Mouse (Mus musculus) heart, postnatal 0 days (tissue): ENCODE results near the gene Grb2. TPM values are rescaled to one million over a fixed set of nuclear protein-coding genes. Genes with fewer than 3 reads are reported as not detected.

ENCODE experiments used
- ATAC-seq: fragments of 200-750 bp; cut with Nextera tagmentation; 2 replicates; pipeline ENCODE4 v1.8.0; 2017; ENCODE audit warnings: low read depth, moderate number of reproducible peaks, moderate library complexity; ENCODE audit not compliant: insufficient read depth
- DNase-seq: peaks from one replicate; pipeline ENCODE4 v3.0.0-alpha.2; 2016; ENCODE audit warnings: low spot score
- H3K27ac ChIP-seq: fragments of 300-500 bp; sonication (generic); 2 replicates; pipeline ENCODE4 v1.5.1; 2014; ENCODE audit warnings: low read depth, mild to moderate bottlenecking
- H3K27me3 ChIP-seq: fragments of 300-500 bp; sonication (generic); 2 replicates; pipeline ENCODE4 v1.6.1; 2014; ENCODE audit warnings: low read length, mixed read lengths; ENCODE audit not compliant: control insufficient read depth, insufficient read depth
- H3K36me3 ChIP-seq: fragments of 300-500 bp; sonication (generic); replicated peaks from 2 replicates; pipeline ENCODE4 v1.6.1; 2014; ENCODE audit warnings: low read length, mixed read lengths; ENCODE audit not compliant: control insufficient read depth, insufficient read depth
- H3K4me1 ChIP-seq: fragments of 300-500 bp; sonication (generic); 2 replicates; pipeline ENCODE4 v1.6.1; 2014; ENCODE audit warnings: antibody characterized with exemption; ENCODE audit not compliant: control insufficient read depth, insufficient read depth
- H3K4me2 ChIP-seq: fragments of 300-500 bp; sonication (generic); 2 replicates; pipeline ENCODE4 v1.6.1; 2014; ENCODE audit warnings: low read depth, mild to moderate bottlenecking, low read length, moderate library complexity
- H3K4me3 ChIP-seq: fragments of 300-500 bp; sonication (generic); 2 replicates; pipeline ENCODE4 v1.5.1; 2014; ENCODE audit warnings: low read depth, low read length
- H3K9ac ChIP-seq: fragments of 300-500 bp; sonication (generic); replicated peaks from 2 replicates; pipeline ENCODE4 v1.6.1; 2014; ENCODE audit warnings: low read depth, low read length, mixed read lengths
- H3K9me3 ChIP-seq: fragments of 300-500 bp; sonication (generic); replicated peaks from 2 replicates; pipeline ENCODE4 v1.6.1; 2016; ENCODE audit warnings: low read length; ENCODE audit not compliant: control insufficient read depth
- CTCF ChIP-seq: IDR thresholded peaks from 2 replicates; pipeline ENCODE4 v1.5.1; 2016; ENCODE audit warnings: antibody characterized with exemption, control low read depth, low read depth
- EP300 ChIP-seq: IDR thresholded peaks from 2 replicates; pipeline ENCODE4 v1.6.1; 2016; ENCODE audit warnings: antibody characterized with exemption, low read depth
- WGBS: fragments of 180-500 bp; shearing (Covaris S2); extraction: QIAGEN DNeasy Blood & Tissue Kit; methylation state at CpG from one replicate; pipeline ENCODE4 v1.1.7; 2014; 5-methylcytosine and 5-hydroxymethylcytosine counted together
- polyA plus RNA-seq: library from polyadenylated mRNA; unstranded; fragments of >200 nt; fragmentation: Nextera tagmentation; extraction: Ambion mirVana; gene quantifications from 2 replicates; pipeline ENCODE4 v1.2.1, GENCODE M21; 2015
- total RNA-seq: library from RNA; depleted of rRNA; stranded (reverse); fragments of >200 nt; gene quantifications from 2 replicates; pipeline ENCODE4 v1.2.3, GENCODE M21; 2014; ENCODE audit warnings: low replicate concordance

Grb2 gene
- total and polyA plus RNA-seq, 2 experiments from 2014 or later, result 96.9 to 126 TPM

- TF ChIP-seq CTCF (no peak), EP300 (no peak)
- Histone ChIP-seq H3K27ac (no peak overlapping the region), H3K4me1 (no peaks in the 10 kb centered on the region), H3K4me3 (no peak overlapping the region), H3K4me2 (no peak overlapping the region), H3K36me3 (peaks cover 35% of the 10 kb centered on the region), H3K9ac (no peak overlapping the region), H3K9me3 (no peaks in the 10 kb centered on the region), H3K27me3 (no peaks in the 10 kb centered on the region)
- 93% methylated on average over 13 of the region's 13 CpGs for WGBS
- DNase-seq, result no peak
- ATAC-seq, result no peak
These were observed 64.1 kb downstream of the Grb2 start for GRCm38 (mm10) chr11:115644308-115644707.

GRCm38 (mm10) chr11:115643265-115643664, 65.1 kb downstream of the Grb2 start:
- Histone ChIP-seq H3K27me3 (no peaks in the 10 kb centered on the region), H3K36me3 (peaks cover 32% of the 10 kb centered on the region), H3K27ac (no peak overlapping the region), H3K9ac (no peak overlapping the region), H3K4me1 (no peaks in the 10 kb centered on the region), H3K4me3 (no peak overlapping the region), H3K4me2 (no peak overlapping the region), H3K9me3 (no peaks in the 10 kb centered on the region)
- DNase-seq (no peak), ATAC-seq (no peak)
- no peak for TF ChIP-seq CTCF
- no peak for TF ChIP-seq EP300
- WGBS, result 62% methylated on average over 10 of the region's 10 CpGs

GRCm38 (mm10) chr11:115642705-115643104, 65.7 kb downstream of the Grb2 start:
- Histone ChIP-seq H3K4me3 (no peak overlapping the region), H3K27ac (no peak overlapping the region), H3K9ac (no peak overlapping the region), H3K4me2 (no peak overlapping the region), H3K4me1 (no peaks in the 10 kb centered on the region), H3K9me3 (no peaks in the 10 kb centered on the region), H3K27me3 (no peaks in the 10 kb centered on the region), H3K36me3 (peaks cover 26% of the 10 kb centered on the region)
- WGBS, result 91% methylated on average over 2 of the region's 2 CpGs
- DNase-seq (no peak), ATAC-seq (no peak)
- TF ChIP-seq EP300 (no peak), CTCF (no peak)

GRCm38 (mm10) chr11:115641664-115642036, 66.7 kb downstream of the Grb2 start:
- no peak for ATAC-seq

GRCm38 (mm10) chr11:115640978-115641663, 67.3 kb downstream of the Grb2 start:
- peaks cover 16% of the 10 kb centered on the region; the same call in 1 of the 2 replicates for H3K36me3 ChIP-seq
- 44% methylated on average over 14 of the region's 14 CpGs for WGBS
- no peak overlapping the region for H3K9ac ChIP-seq
- no peak overlapping the region for H3K27ac ChIP-seq
- DNase-seq (no peak), ATAC-seq (peak; percentile 24; the same call in 1 of the 2 replicates)
- no peak overlapping the region for H3K4me2 ChIP-seq
- no peaks in the 10 kb centered on the region for H3K4me1 ChIP-seq
- no peaks in the 10 kb centered on the region for H3K9me3 ChIP-seq
- no peak overlapping the region for H3K4me3 ChIP-seq
- no peak for TF ChIP-seq CTCF
- no peak for TF ChIP-seq EP300
- H3K27me3 ChIP-seq, result no peaks in the 10 kb centered on the region

More at GRCm38 (mm10) chr11:115641664-115642036, 66.7 kb downstream of the Grb2 start:
- no peaks in the 10 kb centered on the region for H3K9me3 ChIP-seq
- H3K27me3 ChIP-seq, result no peaks in the 10 kb centered on the region
- TF ChIP-seq CTCF, result no peak
- DNase-seq, result no peak
- H3K27ac ChIP-seq, result no peak overlapping the region
- 84% methylated on average over 4 of the region's 4 CpGs for WGBS
- no peaks in the 10 kb centered on the region for H3K4me1 ChIP-seq
- no peak overlapping the region for H3K4me2 ChIP-seq
- peaks cover 21% of the 10 kb centered on the region for H3K36me3 ChIP-seq
- H3K9ac ChIP-seq, result no peak overlapping the region
- no peak overlapping the region for H3K4me3 ChIP-seq

- no peaks in the 10 kb centered on the region for H3K4me1 ChIP-seq
- WGBS, result 78% methylated on average over 3 of the region's 4 CpGs
- no peak overlapping the region for H3K4me2 ChIP-seq
- no peaks in the 10 kb centered on the region for H3K9me3 ChIP-seq
- no peak overlapping the region for H3K9ac ChIP-seq
- TF ChIP-seq CTCF (no peak), EP300 (no peak)
- H3K27me3 ChIP-seq, result no peaks in the 10 kb centered on the region
- no peak overlapping the region for H3K4me3 ChIP-seq
- ATAC-seq (no peak), DNase-seq (no peak)
- peaks cover 12% of the 10 kb centered on the region; the same call in 1 of the 2 replicates for H3K36me3 ChIP-seq
- no peak overlapping the region for H3K27ac ChIP-seq
These were observed 68.0 kb downstream of the Grb2 start for GRCm38 (mm10) chr11:115640311-115640828.
